Mouse (Mus musculus) neural tube, embryonic 11.5 days (tissue): Measurements from ENCODE around the gene Sprr2b. TPM values are rescaled to one million over a fixed set of nuclear protein-coding genes. Genes with fewer than 3 reads are reported as not detected.

ENCODE experiments used
- ATAC-seq: fragments of 200-750 bp; cut with Nextera tagmentation; 2 replicates; pipeline ENCODE4 v1.8.0; 2017; ENCODE audit warnings: moderate number of reproducible peaks, mild to moderate bottlenecking, moderate TSS enrichment, moderate library complexity; ENCODE audit not compliant: insufficient read depth, low FRiP score, low TSS enrichment
- DNase-seq: peaks from one replicate; pipeline ENCODE4 v3.0.0-alpha.2; 2015; ENCODE audit warnings: low spot score
- H3K27ac ChIP-seq: fragments of 300-500 bp; sonication (generic); 2 replicates; pipeline ENCODE4 v1.5.1; 2014; ENCODE audit warnings: low read depth, mild to moderate bottlenecking, low read length
- H3K27me3 ChIP-seq: fragments of 300-500 bp; sonication (generic); 2 replicates; pipeline ENCODE4 v1.6.1; 2014; ENCODE audit warnings: mild to moderate bottlenecking, low read length, mixed read lengths; ENCODE audit not compliant: control insufficient read depth, insufficient read depth
- H3K36me3 ChIP-seq: fragments of 300-500 bp; sonication (generic); 2 replicates; pipeline ENCODE4 v1.6.1; 2014; ENCODE audit warnings: mild to moderate bottlenecking, low read length, moderate library complexity, mixed read lengths; ENCODE audit not compliant: control insufficient read depth, insufficient read depth
- H3K4me1 ChIP-seq: fragments of 300-500 bp; sonication (generic); 2 replicates; pipeline ENCODE4 v1.6.1; 2014; ENCODE audit warnings: low read length, mixed read lengths; ENCODE audit not compliant: control insufficient read depth, insufficient read depth
- H3K4me2 ChIP-seq: fragments of 300-500 bp; sonication (generic); 2 replicates; pipeline ENCODE4 v1.6.1; 2014; ENCODE audit warnings: low read depth, mild to moderate bottlenecking, moderate library complexity
- H3K4me3 ChIP-seq: fragments of 300-500 bp; sonication (generic); 2 replicates; pipeline ENCODE4 v1.5.1; 2014; ENCODE audit warnings: low read depth, low read length
- H3K9ac ChIP-seq: fragments of 300-500 bp; sonication (generic); 2 replicates; pipeline ENCODE4 v1.6.1; 2014; ENCODE audit warnings: mild to moderate bottlenecking, low read length
- H3K9me3 ChIP-seq: fragments of 300-500 bp; sonication (generic); 2 replicates; pipeline ENCODE4 v1.6.1; 2016; ENCODE audit warnings: low read length; ENCODE audit not compliant: control insufficient read depth
- WGBS: fragments of 180-500 bp; shearing (Covaris S2); extraction: QIAGEN DNeasy Blood & Tissue Kit; methylation state at CpG from one replicate; pipeline ENCODE4 v1.1.7; 2014; 5-methylcytosine and 5-hydroxymethylcytosine counted together
- polyA plus RNA-seq: library from polyadenylated mRNA; unstranded; fragments of >200 nt; fragmentation: Nextera tagmentation; extraction: Ambion mirVana; gene quantifications from 2 replicates; pipeline ENCODE4 v1.2.1, GENCODE M21; 2014

Gene Sprr2b
- polyA plus RNA-seq, 1 experiment from 2014 or later = not detected

GRCm38 (mm10) chr3:92317384-92317783 lies 964 bp downstream of the Sprr2b start:
- no peak for DNase-seq
- Histone ChIP-seq H3K9me3 (no peaks in the 10 kb centered on the region), H3K4me1 (no peaks in the 10 kb centered on the region), H3K9ac (no peak overlapping the region), H3K36me3 (no peaks in the 10 kb centered on the region), H3K27ac (no peak overlapping the region), H3K27me3 (no peaks in the 10 kb centered on the region), H3K4me3 (no peak overlapping the region), H3K4me2 (no peak overlapping the region)
- 80% methylated on average over 2 of the region's 2 CpGs for WGBS
- no peak for ATAC-seq

GRCm38 (mm10) chr3:92336278-92336677 lies 19.9 kb downstream of the Sprr2b start:
- no peak overlapping the region for H3K4me2 ChIP-seq
- H3K36me3 ChIP-seq = no peaks in the 10 kb centered on the region
- DNase-seq = no peak
- no peak overlapping the region for H3K9ac ChIP-seq
- no peak overlapping the region for H3K4me3 ChIP-seq
- H3K4me1 ChIP-seq = no peaks in the 10 kb centered on the region
- H3K9me3 ChIP-seq = no peaks in the 10 kb centered on the region
- no peaks in the 10 kb centered on the region for H3K27me3 ChIP-seq
- no peak for ATAC-seq
- no peak overlapping the region for H3K27ac ChIP-seq
- WGBS = 97% methylated on average over 1 of the region's 1 CpGs

- no peaks in the 10 kb centered on the region for H3K9me3 ChIP-seq
- no peak within 1 kb of the TSS for H3K4me3 ChIP-seq
- H3K36me3 ChIP-seq = no peaks in the 10 kb centered on the region
- H3K27ac ChIP-seq = no peak within 1 kb of the TSS
- WGBS = 92% methylated on average over 5 of the region's 5 CpGs
- H3K4me1 ChIP-seq = no peaks in the 10 kb centered on the region
- DNase-seq (no peak), ATAC-seq (no peak)
- no peaks in the 10 kb centered on the region for H3K27me3 ChIP-seq
- H3K9ac ChIP-seq = no peak within 1 kb of the TSS
- H3K4me2 ChIP-seq = no peak within 1 kb of the TSS
These were observed 22.4 kb downstream of the Sprr2b start, which contains the start of gene Sprr2d for GRCm38 (mm10) chr3:92338840-92339239. Gene Sprr2d, plus strand, starts transcription at chr3:92339140.

- Histone ChIP-seq H3K27me3 (no peaks in the 10 kb centered on the region), H3K4me2 (no peak within 1 kb of the TSS), H3K27ac (no peak within 1 kb of the TSS), H3K36me3 (no peaks in the 10 kb centered on the region), H3K4me3 (no peak within 1 kb of the TSS), H3K9ac (no peak within 1 kb of the TSS), H3K9me3 (no peaks in the 10 kb centered on the region), H3K4me1 (no peaks in the 10 kb centered on the region)
- ATAC-seq = no peak
- 87% methylated on average over 2 of the region's 2 CpGs for WGBS
- no peak for DNase-seq
These were observed 35.4 kb downstream of the Sprr2b start, which contains the start of gene Sprr2e for GRCm38 (mm10) chr3:92351843-92352242. Gene Sprr2e, plus strand, starts transcription at chr3:92352143.

GRCm38 (mm10) chr3:92361619-92362018 lies 45.2 kb downstream of the Sprr2b start:
- ATAC-seq = no peak
- no peaks in the 10 kb centered on the region for H3K9me3 ChIP-seq
- H3K4me3 ChIP-seq = no peak overlapping the region
- no peak overlapping the region for H3K27ac ChIP-seq
- no peak overlapping the region for H3K4me2 ChIP-seq
- no peak overlapping the region for H3K9ac ChIP-seq
- no peak for DNase-seq
- H3K36me3 ChIP-seq = no peaks in the 10 kb centered on the region
- no peaks in the 10 kb centered on the region for H3K4me1 ChIP-seq
- H3K27me3 ChIP-seq = no peaks in the 10 kb centered on the region

- Histone ChIP-seq H3K27me3 (no peaks in the 10 kb centered on the region), H3K9ac (no peak within 1 kb of the TSS), H3K4me1 (no peaks in the 10 kb centered on the region), H3K9me3 (no peaks in the 10 kb centered on the region), H3K27ac (no peak within 1 kb of the TSS), H3K4me3 (no peak within 1 kb of the TSS), H3K36me3 (no peaks in the 10 kb centered on the region), H3K4me2 (no peak within 1 kb of the TSS)
- 78% methylated on average over 3 of the region's 3 CpGs for WGBS
- DNase-seq (no peak), ATAC-seq (no peak)
These were observed 48.5 kb downstream of the Sprr2b start, which contains the start of gene Sprr2f for GRCm38 (mm10) chr3:92364887-92365286. Gene Sprr2f, plus strand, starts transcription at chr3:92365187.

Other genes starting within 250 kb of the Sprr2b start
- gene Lor, start 233.5 kb upstream of the Sprr2b start, polyA plus RNA-seq = 0.97 and 1.6 TPM in 2 replicates
- not detected in 2 replicates for gene Prr9, start 192.7 kb upstream of the Sprr2b start, polyA plus RNA-seq
- not detected in 2 replicates for gene Lelp1, start 173.9 kb upstream of the Sprr2b start, polyA plus RNA-seq
- not detected in 2 replicates for gene Sprr2a1, start 100.8 kb upstream of the Sprr2b start, polyA plus RNA-seq
- gene Sprr2a2, start 100.7 kb upstream of the Sprr2b start, polyA plus RNA-seq = 0.89 and 2.5 TPM in 2 replicates
- gene Sprr2a3, start 31.2 kb upstream of the Sprr2b start, polyA plus RNA-seq = not detected in 2 replicates
- not detected in 2 replicates for gene Sprr2d, start 22.5 kb downstream of the Sprr2b start, polyA plus RNA-seq
- gene Sprr2e, start 35.5 kb downstream of the Sprr2b start, polyA plus RNA-seq = not detected in 2 replicates
- not detected in 2 replicates for gene Sprr2f, start 48.6 kb downstream of the Sprr2b start, polyA plus RNA-seq
- not detected in 2 replicates for gene Sprr2h, start 69.1 kb downstream of the Sprr2b start, polyA plus RNA-seq
- not detected in 2 replicates for gene Sprr2i, start 91.4 kb downstream of the Sprr2b start, polyA plus RNA-seq
- not detected in 2 replicates for gene Sprr2j-ps, start 101.5 kb downstream of the Sprr2b start, polyA plus RNA-seq
- 4.9 and 8.9 TPM in 2 replicates for gene Gm9774, start 112.8 kb downstream of the Sprr2b start, polyA plus RNA-seq
- gene Sprr2k, start 116.0 kb downstream of the Sprr2b start, polyA plus RNA-seq = not detected in 2 replicates
- not detected in 2 replicates for gene Sprr1b, start 122.2 kb downstream of the Sprr2b start, polyA plus RNA-seq
- not detected in 2 replicates for gene Sprr3, start 142.1 kb downstream of the Sprr2b start, polyA plus RNA-seq
- gene Sprr1a, start 169.3 kb downstream of the Sprr2b start, polyA plus RNA-seq = not detected in 2 replicates
- gene Sprr4, start 183.9 kb downstream of the Sprr2b start, polyA plus RNA-seq = not detected in 2 replicates
- gene 2310046K23Rik, start 217.9 kb downstream of the Sprr2b start, polyA plus RNA-seq = not detected in 2 replicates